Mouse (Mus musculus) ES-CJ7 (cell line): Measurements from ENCODE around the gene Tbata.

ENCODE experiments used
- DNase-seq: peaks from one replicate; pipeline ENCODE4 v3.0.0; 2011; ENCODE audit warnings: low read depth, low spot score

The Tbata gene

GRCm38 (mm10) chr10:61167333-61168096 is 4.2 kb upstream of the Tbata start:
- DNase-seq, result no peak

GRCm38 (mm10) chr10:61168393-61168792 is 3.4 kb upstream of the Tbata start:
- DNase-seq, result no peak

- peak; percentile 32 for DNase-seq
These were observed 742 bp downstream of the Tbata start for GRCm38 (mm10) chr10:61172496-61172895.

- no peak for DNase-seq
These were observed 3.1 kb downstream of the Tbata start for GRCm38 (mm10) chr10:61174711-61175441.

GRCm38 (mm10) chr10:61175442-61176204 is 3.9 kb downstream of the Tbata start:
- peak; percentile 79 for DNase-seq

GRCm38 (mm10) chr10:61176221-61176790 is 4.6 kb downstream of the Tbata start:
- DNase-seq, result no peak

- no peak for DNase-seq
These were observed 6.0 kb downstream of the Tbata start for GRCm38 (mm10) chr10:61177751-61178150.

- no peak for DNase-seq
These were observed 6.9 kb downstream of the Tbata start for GRCm38 (mm10) chr10:61178687-61179086.

- DNase-seq, result no peak
These were observed 8.2 kb downstream of the Tbata start for GRCm38 (mm10) chr10:61179927-61180326.

- no peak for DNase-seq
These were observed 15.2 kb downstream of the Tbata start for GRCm38 (mm10) chr10:61187001-61187400.

GRCm38 (mm10) chr10:61188010-61188409 is 16.3 kb downstream of the Tbata start:
- no peak for DNase-seq

GRCm38 (mm10) chr10:61194611-61195010 is 22.9 kb downstream of the Tbata start:
- no peak for DNase-seq

- no peak for DNase-seq
These were observed 23.5 kb downstream of the Tbata start for GRCm38 (mm10) chr10:61195216-61195615.

GRCm38 (mm10) chr10:61195718-61196291 is 24.1 kb downstream of the Tbata start:
- DNase-seq, result no peak

- DNase-seq, result peak; percentile 87
These were observed 27.9 kb downstream of the Tbata start for GRCm38 (mm10) chr10:61199566-61200213.

- DNase-seq, result no peak
These were observed 28.6 kb downstream of the Tbata start for GRCm38 (mm10) chr10:61200232-61200820.

GRCm38 (mm10) chr10:61200998-61201397 is 29.2 kb downstream of the Tbata start:
- DNase-seq, result peak; percentile 61

- no peak for DNase-seq
These were observed 30.0 kb downstream of the Tbata start for GRCm38 (mm10) chr10:61201596-61202318.

GRCm38 (mm10) chr10:61203930-61204329 is 32.2 kb downstream of the Tbata start:
- DNase-seq, result no peak

- no peak for DNase-seq
These were observed 36.4 kb downstream of the Tbata start for GRCm38 (mm10) chr10:61208114-61208684.
